Mouse (Mus musculus) small intestine, adult 2 months (tissue): ENCODE measurements around the gene Tfap2a. TPM values are rescaled to one million over a fixed set of nuclear protein-coding genes. Genes with fewer than 3 reads are reported as not detected.

Experiments used
- H3K27ac ChIP-seq: fragments of 200-500 bp; 2 replicates; pipeline ENCODE4 v1.5.1; 2012; ENCODE audit warnings: low read depth, low read length, control low read depth, inconsistent platforms; ENCODE audit not compliant: insufficient read depth
- H3K27me3 ChIP-seq: fragments of 200-500 bp; 2 replicates; pipeline ENCODE4 v1.6.1; 2012; ENCODE audit warnings: mild to moderate bottlenecking, moderate library complexity, low read length, inconsistent platforms; ENCODE audit not compliant: control insufficient read depth, insufficient read depth
- H3K36me3 ChIP-seq: fragments of 200-500 bp; 2 replicates; pipeline ENCODE4 v1.6.1; 2012; ENCODE audit warnings: mild to moderate bottlenecking, low read length, control low read depth, inconsistent platforms; ENCODE audit not compliant: control insufficient read depth, insufficient read depth
- H3K4me1 ChIP-seq: fragments of 200-500 bp; 2 replicates; pipeline ENCODE4 v1.6.1; 2012; ENCODE audit warnings: low read length, inconsistent platforms, mixed read lengths; ENCODE audit not compliant: control insufficient read depth, insufficient read depth, insufficient read length
- H3K4me3 ChIP-seq: fragments of 200-500 bp; 2 replicates; pipeline ENCODE4 v1.5.1; 2012; ENCODE audit warnings: low read depth, mild to moderate bottlenecking, control low read depth, inconsistent platforms, low read length, moderate library complexity
- CTCF ChIP-seq: fragments of 200-500 bp; IDR thresholded peaks from 2 replicates; pipeline ENCODE4 v1.5.1; 2012; ENCODE audit warnings: low read depth, mild to moderate bottlenecking, control low read depth, inconsistent platforms, low read length, moderate library complexity, mixed read lengths; ENCODE audit not compliant: insufficient replicate concordance, insufficient read length; ENCODE audit errors: extremely low read depth
- POLR2A ChIP-seq: fragments of 200-500 bp; IDR thresholded peaks from 2 replicates; pipeline ENCODE4 v1.6.1; 2012; ENCODE audit warnings: low read depth, mild to moderate bottlenecking, control low read depth, inconsistent platforms, low read length, moderate library complexity
- whole genome bisulfite sequencing: fragments of 180-500 bp; shearing (Covaris S2); methylation state at CpG from one replicate; pipeline ENCODE4 v1.1.7; 2018; 5-methylcytosine and 5-hydroxymethylcytosine counted together
- polyA plus RNA-seq: library from polyadenylated mRNA; depleted of rRNA; stranded (reverse); fragments of >200 nt; gene quantifications from 2 replicates; pipeline ENCODE4 v1.2.3, GENCODE M21; 2012; rRNA removed

The Tfap2a gene
- polyA plus RNA-seq, 1 experiment, result 0.04 TPM

DNA sequence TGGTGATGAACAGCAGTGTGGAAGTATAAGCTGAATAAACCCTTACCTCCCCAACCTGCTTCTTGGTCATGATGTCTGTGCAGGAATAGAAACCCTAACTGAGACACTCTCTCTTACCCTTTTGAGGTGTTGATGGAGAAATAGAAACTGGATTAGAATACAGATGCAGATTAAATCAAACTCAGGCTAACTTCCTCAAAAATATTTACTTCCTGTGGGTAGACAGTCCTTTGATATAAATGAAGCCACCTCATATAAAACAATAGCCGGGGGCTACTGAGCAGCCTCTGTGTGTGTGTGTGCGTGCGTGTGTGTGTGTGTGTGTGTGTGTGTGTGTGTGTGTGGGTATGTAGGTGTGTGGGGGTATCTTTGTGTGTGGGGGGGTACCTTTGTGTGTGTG lies 52.4 kb downstream of the Tfap2a start:
- Histone ChIP-seq H3K4me3 (no peak overlapping the region), H3K27me3 (no peaks in the 10 kb centered on the region), H3K4me1 (no peaks in the 10 kb centered on the region), H3K27ac (no peak overlapping the region), H3K36me3 (no peaks in the 10 kb centered on the region)
- 87% methylated on average over 3 of the region's 3 CpGs for WGBS
- TF ChIP-seq POLR2A (no peak), CTCF (no peak)

- WGBS, result 32% methylated on average over 4 of the region's 4 CpGs
- Histone ChIP-seq H3K4me3 (no peak overlapping the region), H3K36me3 (no peaks in the 10 kb centered on the region), H3K27me3 (no peaks in the 10 kb centered on the region), H3K27ac (no peak overlapping the region), H3K4me1 (no peaks in the 10 kb centered on the region)
- TF ChIP-seq CTCF (no peak), POLR2A (no peak)
Observed at GRCm38 (mm10) chr13:40676730-40677129, 61.4 kb downstream of the Tfap2a start.

Other genes with a start within 250 kb of the Tfap2a start
- gene Gcnt2, start 121.4 kb upstream of the Tfap2a start, polyA plus RNA-seq, result 2.2 and 3.8 TPM in 2 replicates